Mouse (Mus musculus) C2C12 (cell line): ENCODE results near the gene Rab3d. TPM values are rescaled to one million over a fixed set of nuclear protein-coding genes. Genes with fewer than 3 reads are reported as not detected.

Source experiments
- H3K27me3 ChIP-seq: one replicate; pipeline ENCODE4 v1.6.1; 2011; ENCODE audit not compliant: control insufficient read depth, insufficient read depth, insufficient read length
- H3K36me3 ChIP-seq: one replicate; pipeline ENCODE4 v1.6.1; 2011; ENCODE audit not compliant: control insufficient read depth, insufficient read depth
- H3K4me3 ChIP-seq: one replicate; pipeline ENCODE4 v1.5.1; 2011; ENCODE audit warnings: mild to moderate bottlenecking, control low read depth; ENCODE audit not compliant: poor library complexity, insufficient read depth, severe bottlenecking
- H3K79me2 ChIP-seq: one replicate; pipeline ENCODE4 v1.6.1; 2011; ENCODE audit not compliant: control insufficient read depth, insufficient read depth
- H3K79me3 ChIP-seq: one replicate; pipeline ENCODE4 v1.6.1; 2011; ENCODE audit warnings: low read depth, control low read depth
- H3ac ChIP-seq: one replicate; pipeline ENCODE3; 2011; ENCODE audit warnings: low read depth; ENCODE audit not compliant: control insufficient read depth, insufficient read length
- CEBPB ChIP-seq: IDR thresholded peaks from one replicate; pipeline ENCODE4 v1.6.1; 2011; ENCODE audit warnings: low read depth, mild to moderate bottlenecking, control low read depth, moderate library complexity
- CTCF ChIP-seq: IDR thresholded peaks from one replicate; pipeline ENCODE4 v1.5.1; 2011; ENCODE audit not compliant: control insufficient read depth, insufficient read depth, insufficient read length
- FOSL1 ChIP-seq: IDR thresholded peaks from one replicate; pipeline ENCODE4 v1.8.0; 2011; ENCODE audit warnings: mild to moderate bottlenecking, low read length; ENCODE audit not compliant: poor library complexity, insufficient read depth, severe bottlenecking
- MAX ChIP-seq: IDR thresholded peaks from one replicate; pipeline ENCODE4 v1.6.1; 2011; ENCODE audit warnings: mild to moderate bottlenecking, control low read depth
- MYOD1 ChIP-seq: IDR thresholded peaks from one replicate; pipeline ENCODE4 v1.6.1; 2011; ENCODE audit warnings: low read depth; ENCODE audit not compliant: control insufficient read depth, insufficient read length
- MYOG ChIP-seq: IDR thresholded peaks from one replicate; pipeline ENCODE4 v1.6.1; 2011; ENCODE audit not compliant: control insufficient read depth, insufficient read length; ENCODE audit errors: extremely low read depth
- USF1 ChIP-seq: IDR thresholded peaks from one replicate; pipeline ENCODE4 v1.6.1; 2011; ENCODE audit warnings: low read depth, mild to moderate bottlenecking, control low read depth, moderate library complexity
- polyA plus RNA-seq: library from polyadenylated mRNA; unstranded; fragments of >200 nt; fragmentation: generic; extraction: Trizol; gene quantifications from one replicate; pipeline ENCODE4 v1.2.1, GENCODE M21; 2012; ENCODE audit warnings: missing spikeins

Rab3d gene
- polyA plus RNA-seq, 1 experiment: 12.2 TPM

DNA sequence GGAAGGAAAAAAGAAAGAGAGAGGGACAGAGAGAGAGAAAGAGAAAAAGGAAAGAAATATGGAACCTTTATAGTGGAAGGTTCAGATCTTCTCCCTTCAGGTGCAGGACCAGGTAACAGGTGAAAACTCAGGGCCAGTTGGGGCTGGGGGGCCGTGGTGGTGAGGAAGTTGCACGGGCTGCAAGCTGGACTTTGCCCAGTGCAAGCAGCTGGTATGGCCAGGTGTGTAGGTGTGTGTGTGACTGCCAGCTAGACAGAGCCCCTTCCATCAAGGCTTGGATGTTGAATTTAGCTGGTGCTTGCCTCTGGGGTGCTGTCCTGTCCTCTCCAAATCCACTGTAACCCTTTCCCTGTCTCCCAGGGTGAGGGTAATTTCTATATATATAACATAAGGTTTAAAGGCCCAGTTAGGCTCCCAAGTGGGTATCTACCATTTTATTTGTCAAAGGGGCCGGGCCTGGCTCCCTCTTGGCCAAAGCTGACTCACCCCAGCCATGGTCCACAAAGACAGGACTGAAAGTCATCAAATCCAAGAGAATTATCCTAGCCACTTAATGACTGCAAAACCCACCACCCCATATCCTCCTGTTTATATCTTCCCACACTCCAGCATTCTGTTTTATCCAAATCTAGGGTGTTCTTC, 1.0 kb downstream of the Rab3d start:
- no peaks in the 10 kb centered on the region for H3K27me3 ChIP-seq
- H3K79me2 ChIP-seq: no peaks in the 10 kb centered on the region
- no peak overlapping the region for H3ac ChIP-seq
- no peaks in the 10 kb centered on the region for H3K36me3 ChIP-seq
- H3K79me3 ChIP-seq: no peaks in the 10 kb centered on the region
- no peak overlapping the region for H3K4me3 ChIP-seq
- TF ChIP-seq FOSL1 (no peak), MAX (no peak), MYOG (no peak)

DNA sequence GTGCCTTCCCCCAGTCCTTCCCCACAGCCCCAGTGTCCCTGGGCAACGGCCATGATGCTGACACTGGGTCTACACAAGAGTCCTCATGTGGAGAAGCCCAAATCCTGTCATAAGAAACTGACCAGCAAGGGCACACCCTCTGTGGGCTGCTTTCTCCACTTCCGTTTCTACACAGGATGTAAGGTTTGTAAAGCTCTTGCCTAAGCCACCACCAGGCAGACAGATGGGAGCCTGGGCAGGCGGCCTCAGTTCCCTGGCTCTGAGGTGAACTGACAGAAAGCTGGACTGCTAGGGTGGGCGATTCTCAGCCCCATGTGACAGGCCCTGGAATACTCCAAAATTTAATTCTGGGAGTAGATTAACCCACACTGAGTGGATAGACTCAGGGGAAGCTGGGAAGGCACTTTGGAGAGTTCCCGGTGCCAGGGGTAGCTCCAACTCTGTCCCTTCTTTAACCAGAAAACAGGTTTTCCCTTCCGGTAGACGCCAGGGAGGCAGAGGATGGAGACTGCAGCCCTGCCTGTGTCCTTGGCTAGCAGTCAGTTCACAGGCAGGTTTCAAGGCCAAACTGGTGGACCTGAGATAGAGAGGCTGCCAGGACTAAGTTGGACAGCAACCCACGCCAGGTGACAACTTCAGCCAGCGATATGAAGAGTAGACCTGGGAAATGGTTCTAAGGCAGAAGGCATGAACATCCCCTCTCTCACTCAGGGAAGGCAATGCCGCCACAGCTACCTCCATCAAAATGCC, 8.3 kb downstream of the Rab3d start:
- Histone ChIP-seq H3K79me2 (no peaks in the 10 kb centered on the region), H3K36me3 (no peaks in the 10 kb centered on the region), H3K79me3 (no peaks in the 10 kb centered on the region), H3ac (no peak overlapping the region), H3K27me3 (peaks cover 16% of the 10 kb centered on the region), H3K4me3 (no peak overlapping the region)
- no peak for TF ChIP-seq USF1

- TF ChIP-seq USF1: no peak
- TF ChIP-seq MYOG: no peak
- TF ChIP-seq MYOD1: no peak
- no peak for TF ChIP-seq FOSL1
- TF ChIP-seq MAX: no peak
- TF ChIP-seq CTCF: no peak
- TF ChIP-seq CEBPB: no peak
These were observed 9.8 kb downstream of the Rab3d start for GRCm38 (mm10) chr9:21908216-21908615.

DNA sequence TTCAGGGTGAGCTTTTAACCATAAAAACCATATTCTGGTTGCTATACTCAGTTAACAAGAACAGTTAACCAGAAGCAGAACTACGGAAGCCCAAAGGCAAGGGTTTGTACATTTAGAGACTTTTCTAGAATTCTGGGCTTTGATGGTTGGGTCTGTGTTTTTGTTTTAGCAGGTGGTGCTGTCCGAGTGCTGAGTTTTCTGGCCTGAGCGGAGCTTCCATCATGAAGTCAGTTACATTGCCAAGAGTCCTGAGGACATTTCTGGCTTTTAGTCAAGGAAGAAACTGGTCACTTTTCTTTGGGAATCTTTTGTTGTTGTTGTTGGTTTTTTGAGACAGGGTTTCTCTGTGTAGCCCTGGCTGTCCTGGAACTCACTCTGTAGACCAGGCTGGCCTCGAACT, 14.0 kb downstream of the Rab3d start:
- no peak overlapping the region for H3ac ChIP-seq
- H3K4me3 ChIP-seq: no peak overlapping the region
- TF ChIP-seq MAX (no peak), MYOG (no peak), USF1 (no peak), CTCF (no peak), FOSL1 (no peak), MYOD1 (no peak), CEBPB (no peak)
- H3K36me3 ChIP-seq: no peaks in the 10 kb centered on the region
- H3K79me2 ChIP-seq: no peaks in the 10 kb centered on the region
- no peaks in the 10 kb centered on the region for H3K79me3 ChIP-seq
- H3K27me3 ChIP-seq: peaks cover 16% of the 10 kb centered on the region

More at GRCm38 (mm10) chr9:21908216-21908615, 9.8 kb downstream of the Rab3d start:
- Histone ChIP-seq H3K79me3 (no peaks in the 10 kb centered on the region), H3K4me3 (no peak overlapping the region), H3K79me2 (no peaks in the 10 kb centered on the region), H3K27me3 (peaks cover 16% of the 10 kb centered on the region), H3ac (no peak overlapping the region), H3K36me3 (no peaks in the 10 kb centered on the region)

DNA sequence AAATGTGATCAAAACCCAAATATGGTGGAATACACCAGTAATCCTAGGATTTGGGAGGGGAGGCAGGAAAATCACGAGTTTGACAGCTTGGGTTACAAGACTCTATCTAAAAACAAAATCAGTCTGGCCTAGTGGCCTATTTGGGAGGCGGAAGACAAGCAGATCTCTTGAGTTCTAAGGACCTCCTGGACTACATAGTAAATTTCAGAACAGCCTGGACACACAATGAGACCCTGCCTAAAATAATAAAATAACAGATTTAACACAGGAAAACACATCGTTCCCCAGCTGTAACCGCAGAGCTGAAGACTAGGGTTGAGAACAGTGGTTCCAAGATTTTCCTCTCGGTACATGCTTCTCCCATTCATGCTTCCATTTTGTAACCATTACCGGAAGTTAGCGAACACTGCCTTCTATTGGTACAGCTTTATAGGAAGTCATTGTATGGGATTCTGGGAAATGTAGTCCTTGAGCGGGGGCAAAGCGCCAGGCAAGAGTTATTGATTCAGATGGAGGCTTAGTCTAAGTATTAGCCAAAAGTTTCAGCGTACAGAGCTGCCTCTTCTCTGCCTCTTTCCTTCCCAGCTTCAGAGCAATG, 16.7 kb downstream of the Rab3d start:
- Histone ChIP-seq H3K79me2 (no peaks in the 10 kb centered on the region), H3ac (no peak overlapping the region), H3K36me3 (no peaks in the 10 kb centered on the region), H3K4me3 (no peak overlapping the region), H3K27me3 (peaks cover 1% of the 10 kb centered on the region), H3K79me3 (no peaks in the 10 kb centered on the region)
- no peak for TF ChIP-seq USF1
- no peak for TF ChIP-seq MYOD1
- no peak for TF ChIP-seq MYOG
- no peak for TF ChIP-seq FOSL1
- TF ChIP-seq CTCF: no peak

DNA sequence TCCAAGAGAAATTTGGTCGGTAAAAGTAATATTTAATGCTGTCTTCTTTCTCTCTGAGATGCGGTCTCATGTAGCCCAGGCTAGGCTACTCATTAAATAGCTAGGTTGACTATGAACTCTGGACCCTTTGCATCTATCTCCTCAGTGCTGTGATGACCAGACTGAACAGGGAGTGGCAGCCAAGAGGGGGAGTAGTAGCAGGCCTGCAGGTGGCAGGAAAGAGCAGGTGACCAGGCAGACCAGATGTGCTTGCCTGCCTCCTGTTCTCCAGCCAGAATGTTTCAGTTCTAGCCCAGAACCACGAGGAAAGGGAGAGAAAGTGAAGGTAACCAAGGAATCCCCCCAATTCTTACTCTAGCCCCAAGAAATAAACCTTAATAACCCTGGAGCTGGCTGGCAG, 28.8 kb downstream of the Rab3d start:
- Histone ChIP-seq H3ac (no peak overlapping the region), H3K36me3 (no peaks in the 10 kb centered on the region), H3K27me3 (peaks cover 20% of the 10 kb centered on the region), H3K79me2 (no peaks in the 10 kb centered on the region), H3K4me3 (no peak overlapping the region), H3K79me3 (no peaks in the 10 kb centered on the region)
- no peak for TF ChIP-seq MYOG
- TF ChIP-seq USF1: no peak
- no peak for TF ChIP-seq CEBPB
- no peak for TF ChIP-seq FOSL1
- TF ChIP-seq CTCF: no peak
- TF ChIP-seq MAX: no peak
- TF ChIP-seq MYOD1: no peak
